Mouse (Mus musculus): Measurements from ENCODE around the gene Vmn2r116. TPM values are rescaled to one million over a fixed set of nuclear protein-coding genes. Genes with fewer than 3 reads are reported as not detected.

Vmn2r116 gene
- polyA plus RNA-seq (2012; rRNA removed) = not detected in 2 replicates

GRCm38 (mm10) chr17:23384304-23384703, at the start of gene Vmn2r116:
Gene Vmn2r116, plus strand, starts transcription at chr17:23384604.

GRCm38 (mm10) chr17:23343441-23343840, 41.0 kb upstream of the Vmn2r116 start, which contains the start of gene Vmn2r115:
Gene Vmn2r115, plus strand, starts transcription at chr17:23343741.

Other genes starting within 250 kb of the Vmn2r116 start
- gene Zfp40, start 191.4 kb upstream of the Vmn2r116 start, polyA plus RNA-seq (2012; rRNA removed) = 0.05 and 0.24 TPM in 2 replicates
- not detected in 2 replicates for gene Vmn2r114, start 72.1 kb upstream of the Vmn2r116 start, polyA plus RNA-seq (2012; rRNA removed)
- not detected in 2 replicates for gene Vmn2r115, start 40.9 kb upstream of the Vmn2r116 start, polyA plus RNA-seq (2012; rRNA removed)
- not detected in 2 replicates for gene Vmn2r117, start 95.1 kb downstream of the Vmn2r116 start, polyA plus RNA-seq (2012; rRNA removed)
- gene Zfp213, start 179.6 kb downstream of the Vmn2r116 start, polyA plus RNA-seq (2012; rRNA removed) = 6.8 and 7.8 TPM in 2 replicates
- gene Zfp13, start 214.9 kb downstream of the Vmn2r116 start, polyA plus RNA-seq (2012; rRNA removed) = 7.4 and 8.7 TPM in 2 replicates
- gene Zscan10, start 216.3 kb downstream of the Vmn2r116 start, polyA plus RNA-seq (2012; rRNA removed) = 0.06 TPM in 1 of 2 replicates, not detected in the other